Mouse (Mus musculus) neural tube, embryonic 11.5 days (tissue): ENCODE results near the gene Pum2. TPM values are rescaled to one million over a fixed set of nuclear protein-coding genes. Genes with fewer than 3 reads are reported as not detected.
"Not testable (repeated sequence)": the region's sequence is repeated elsewhere in the genome, so short reads cannot be mapped to it uniquely, and the experiment has no call there.

Experiments
- ATAC-seq: fragments of 200-750 bp; cut with Nextera tagmentation; 2 replicates; pipeline ENCODE4 v1.8.0; 2017; ENCODE audit warnings: moderate number of reproducible peaks, mild to moderate bottlenecking, moderate TSS enrichment, moderate library complexity; ENCODE audit not compliant: insufficient read depth, low FRiP score, low TSS enrichment
- DNase-seq: peaks from one replicate; pipeline ENCODE4 v3.0.0-alpha.2; 2015; ENCODE audit warnings: low spot score
- H3K27ac ChIP-seq: fragments of 300-500 bp; sonication (generic); 2 replicates; pipeline ENCODE4 v1.5.1; 2014; ENCODE audit warnings: low read depth, mild to moderate bottlenecking, low read length
- H3K27me3 ChIP-seq: fragments of 300-500 bp; sonication (generic); 2 replicates; pipeline ENCODE4 v1.6.1; 2014; ENCODE audit warnings: mild to moderate bottlenecking, low read length, mixed read lengths; ENCODE audit not compliant: control insufficient read depth, insufficient read depth
- H3K36me3 ChIP-seq: fragments of 300-500 bp; sonication (generic); 2 replicates; pipeline ENCODE4 v1.6.1; 2014; ENCODE audit warnings: mild to moderate bottlenecking, low read length, moderate library complexity, mixed read lengths; ENCODE audit not compliant: control insufficient read depth, insufficient read depth
- H3K4me1 ChIP-seq: fragments of 300-500 bp; sonication (generic); 2 replicates; pipeline ENCODE4 v1.6.1; 2014; ENCODE audit warnings: low read length, mixed read lengths; ENCODE audit not compliant: control insufficient read depth, insufficient read depth
- H3K4me2 ChIP-seq: fragments of 300-500 bp; sonication (generic); 2 replicates; pipeline ENCODE4 v1.6.1; 2014; ENCODE audit warnings: low read depth, mild to moderate bottlenecking, moderate library complexity
- H3K4me3 ChIP-seq: fragments of 300-500 bp; sonication (generic); 2 replicates; pipeline ENCODE4 v1.5.1; 2014; ENCODE audit warnings: low read depth, low read length
- H3K9ac ChIP-seq: fragments of 300-500 bp; sonication (generic); 2 replicates; pipeline ENCODE4 v1.6.1; 2014; ENCODE audit warnings: mild to moderate bottlenecking, low read length
- H3K9me3 ChIP-seq: fragments of 300-500 bp; sonication (generic); 2 replicates; pipeline ENCODE4 v1.6.1; 2016; ENCODE audit warnings: low read length; ENCODE audit not compliant: control insufficient read depth
- WGBS: fragments of 180-500 bp; shearing (Covaris S2); extraction: QIAGEN DNeasy Blood & Tissue Kit; methylation state at CpG from one replicate; pipeline ENCODE4 v1.1.7; 2014; 5-methylcytosine and 5-hydroxymethylcytosine counted together
- polyA plus RNA-seq: library from polyadenylated mRNA; unstranded; fragments of >200 nt; fragmentation: Nextera tagmentation; extraction: Ambion mirVana; gene quantifications from 2 replicates; pipeline ENCODE4 v1.2.1, GENCODE M21; 2014

Pum2 gene
- 67.6 and 68.7 TPM in 2 replicates for polyA plus RNA-seq

DNA sequence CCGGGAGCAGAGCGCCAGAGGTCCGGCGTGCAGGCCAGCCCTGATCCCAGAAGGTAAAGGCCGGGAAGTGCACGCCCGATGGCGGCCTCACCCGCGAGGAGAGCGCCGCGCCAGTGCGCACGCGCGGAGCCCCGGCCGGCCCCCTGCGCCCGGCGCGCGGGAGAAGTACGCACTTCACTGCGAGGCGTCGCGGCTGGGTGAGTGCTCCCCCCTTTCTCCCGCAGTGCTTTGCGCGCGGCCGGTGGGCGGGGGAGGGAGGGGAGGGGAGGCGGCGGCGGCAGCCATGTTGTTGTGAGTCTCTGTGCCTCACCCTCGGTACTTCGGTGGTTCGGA lies at the start of gene Pum2:
Pum2 (plus strand) TSS at position 161 of the 333 bp plus-strand sequence.
- Histone ChIP-seq H3K36me3 (no peaks in the 10 kb centered on the region), H3K4me1 (peaks cover 9% of the 10 kb centered on the region), H3K27ac (peak within 1 kb of the TSS; percentile 99), H3K4me2 (peak within 1 kb of the TSS; percentile 49), H3K9me3 (no peaks in the 10 kb centered on the region), H3K27me3 (no peaks in the 10 kb centered on the region), H3K9ac (peak within 1 kb of the TSS; percentile 99), H3K4me3 (peak within 1 kb of the TSS; percentile 91)
- peak; percentile 95 for ATAC-seq
- peak; percentile 97 for DNase-seq
- WGBS = 0% methylated on average over 25 of the region's 41 CpGs

DNA sequence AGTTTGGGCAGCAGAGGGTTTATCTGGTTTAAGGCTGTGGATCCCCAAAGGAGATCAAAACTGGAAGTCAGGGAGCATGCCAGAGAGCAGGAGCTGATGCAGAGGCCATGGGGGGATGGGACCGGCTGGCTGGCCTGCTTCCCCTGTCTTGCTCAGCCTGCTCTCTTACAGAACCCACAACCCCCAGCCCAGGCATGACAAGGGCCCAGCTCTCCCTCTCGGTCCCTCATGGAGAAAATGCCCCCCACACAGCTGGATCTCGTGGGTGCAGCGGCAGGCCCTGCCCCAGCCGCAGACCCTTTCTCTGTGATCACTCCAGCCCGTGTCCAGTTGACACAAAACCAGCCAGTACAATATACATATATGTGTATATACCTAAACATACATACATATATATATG lies 44.4 kb upstream of the Pum2 start:
- Histone ChIP-seq H3K27ac (no peak overlapping the region), H3K9ac (no peak overlapping the region), H3K4me1 (no peaks in the 10 kb centered on the region), H3K4me3 (no peak overlapping the region), H3K27me3 (no peaks in the 10 kb centered on the region), H3K4me2 (no peak overlapping the region), H3K9me3 (no peaks in the 10 kb centered on the region), H3K36me3 (no peaks in the 10 kb centered on the region)
- ATAC-seq = no peak
- 99% methylated on average over 6 of the region's 6 CpGs for WGBS
- no peak for DNase-seq

DNA sequence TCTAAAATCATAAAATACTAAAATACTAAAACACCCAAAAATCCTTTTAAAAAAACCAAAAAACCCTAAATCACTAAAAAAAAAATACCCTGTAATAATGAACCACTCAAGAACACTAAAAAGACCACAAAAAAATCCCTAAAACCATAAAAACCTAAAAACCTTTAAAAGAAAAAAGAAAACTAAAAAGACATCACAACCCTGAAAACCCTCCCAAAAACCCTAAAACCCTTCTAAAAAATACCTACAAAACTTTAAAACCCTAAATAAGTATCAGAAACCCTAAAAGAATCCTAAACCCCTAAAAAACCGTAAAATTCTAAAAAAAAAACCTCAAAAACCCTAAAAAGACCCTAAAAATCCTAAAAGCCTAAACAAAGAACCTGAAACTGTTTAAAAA lies 42.2 kb upstream of the Pum2 start:
- Histone ChIP-seq H3K9me3 (no peaks in the 10 kb centered on the region), H3K27ac (no peak overlapping the region), H3K4me3 (no peak overlapping the region), H3K4me2 (no peak overlapping the region), H3K27me3 (no peaks in the 10 kb centered on the region), H3K4me1 (no peaks in the 10 kb centered on the region), H3K36me3 (no peaks in the 10 kb centered on the region), H3K9ac (no peak overlapping the region)
- whole genome bisulfite sequencing = 89% methylated on average over 1 of the region's 1 CpGs
- no peak for DNase-seq
- ATAC-seq = no peak

DNA sequence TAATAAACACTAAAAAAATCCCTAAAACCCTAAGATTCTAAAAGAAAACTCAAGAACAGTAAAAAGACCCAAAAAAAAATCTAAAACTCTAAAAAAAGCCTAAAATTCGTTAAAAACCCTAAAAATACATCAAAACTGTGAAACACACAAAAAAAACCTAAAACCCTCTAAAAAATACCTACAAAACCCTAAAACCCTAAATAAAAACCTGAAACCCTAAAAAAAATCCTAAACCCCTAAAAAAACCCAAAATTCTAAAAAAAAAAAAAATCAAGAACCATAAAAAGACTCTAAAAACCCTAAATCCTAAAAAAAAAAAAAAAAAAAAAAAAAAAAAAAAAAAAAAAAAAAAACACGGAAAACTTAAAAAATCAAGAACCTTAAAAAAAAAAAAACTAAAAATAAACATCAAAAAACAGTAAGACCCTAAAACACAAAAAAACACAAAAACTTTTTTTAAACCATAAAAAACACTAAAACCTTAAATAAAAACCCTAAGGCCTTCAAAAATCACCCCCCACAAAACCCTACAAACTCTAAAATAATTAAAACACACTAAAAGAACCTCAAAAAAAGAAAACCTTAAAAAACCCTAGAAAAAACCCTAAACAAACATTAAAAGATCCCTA lies 41.1 kb upstream of the Pum2 start:
- ATAC-seq = no peak
- DNase-seq = no peak
- H3K27me3 ChIP-seq = no peaks in the 10 kb centered on the region
- H3K9me3 ChIP-seq = no peaks in the 10 kb centered on the region
- no peak overlapping the region for H3K4me3 ChIP-seq
- H3K4me1 ChIP-seq = no peaks in the 10 kb centered on the region
- no peak overlapping the region for H3K4me2 ChIP-seq
- H3K36me3 ChIP-seq = no peaks in the 10 kb centered on the region
- WGBS = 88% methylated on average over 2 of the region's 2 CpGs
- H3K9ac ChIP-seq = no peak overlapping the region
- H3K27ac ChIP-seq = no peak overlapping the region

DNA sequence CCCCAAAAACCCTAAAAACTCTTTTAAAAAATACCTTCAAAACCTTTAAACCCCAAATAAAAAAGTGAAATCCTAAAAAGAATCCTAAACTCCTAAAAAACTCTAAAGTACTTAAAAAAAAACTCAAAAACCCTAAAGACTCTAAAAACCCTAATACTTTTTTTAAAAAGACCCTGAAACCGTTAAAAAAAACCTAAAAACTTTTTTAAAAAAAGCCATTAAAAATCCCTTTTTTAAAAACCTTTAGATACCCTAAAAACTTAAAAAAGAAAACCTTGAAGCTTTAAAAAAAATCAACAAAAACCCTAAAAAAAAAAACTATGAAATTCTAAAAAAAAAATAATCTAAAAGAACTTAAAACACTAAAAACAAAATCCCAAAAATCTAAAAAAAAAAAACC lies 39.6 kb upstream of the Pum2 start:
- Histone ChIP-seq H3K27ac (no peak overlapping the region), H3K9ac (no peak overlapping the region), H3K4me3 (no peak overlapping the region), H3K27me3 (no peaks in the 10 kb centered on the region), H3K4me2 (no peak overlapping the region), H3K4me1 (no peaks in the 10 kb centered on the region), H3K36me3 (no peaks in the 10 kb centered on the region), H3K9me3 (no peaks in the 10 kb centered on the region)
- no peak for ATAC-seq
- DNase-seq = no peak
- 90% methylated on average over 1 of the region's 1 CpGs for WGBS

DNA sequence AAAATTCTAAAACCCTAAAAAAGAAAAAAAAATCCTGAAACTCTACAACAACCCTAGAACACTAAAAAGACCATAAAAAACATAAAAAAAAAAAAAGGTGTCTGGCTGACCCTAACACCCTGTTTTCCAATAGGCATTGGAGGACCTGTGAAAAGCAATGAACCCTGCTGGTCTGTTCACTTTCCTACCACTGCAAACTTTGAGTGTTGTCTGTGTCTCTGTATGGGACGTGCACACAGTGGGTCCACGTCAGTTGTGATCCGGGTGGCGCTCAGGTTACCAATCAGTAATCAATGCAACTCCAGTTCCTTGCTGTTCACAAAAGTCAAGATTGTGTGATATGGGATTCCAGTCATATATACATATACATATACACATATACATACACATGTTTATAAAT lies 38.4 kb upstream of the Pum2 start:
- ATAC-seq (no peak), DNase-seq (no peak)
- Histone ChIP-seq H3K27ac (no peak overlapping the region), H3K9ac (no peak overlapping the region), H3K4me2 (no peak overlapping the region), H3K4me1 (no peaks in the 10 kb centered on the region), H3K4me3 (no peak overlapping the region), H3K36me3 (no peaks in the 10 kb centered on the region), H3K9me3 (no peaks in the 10 kb centered on the region), H3K27me3 (no peaks in the 10 kb centered on the region)
- 97% methylated on average over 4 of the region's 4 CpGs for WGBS

DNA sequence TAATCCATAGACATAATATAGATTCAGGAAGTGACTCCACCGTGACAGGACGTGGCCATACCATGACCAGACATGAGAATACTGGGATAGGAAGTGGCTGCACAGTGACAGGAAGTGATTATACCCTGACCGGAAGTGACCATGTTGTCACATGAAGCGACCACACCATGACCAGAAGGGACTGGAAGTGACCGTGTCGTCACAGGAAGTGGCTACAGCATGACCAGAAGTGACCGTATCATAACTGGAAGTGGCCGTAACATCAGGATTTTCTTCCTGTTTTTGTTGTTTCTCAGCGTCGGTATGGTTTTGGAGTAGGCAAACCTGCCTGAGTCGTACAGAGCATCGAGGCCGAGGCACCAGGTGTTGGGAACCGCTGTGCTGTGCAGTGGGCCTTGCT lies 37.0 kb upstream of the Pum2 start:
- no peaks in the 10 kb centered on the region for H3K4me1 ChIP-seq
- H3K9me3 ChIP-seq = no peaks in the 10 kb centered on the region
- no peak overlapping the region for H3K4me3 ChIP-seq
- DNase-seq = no peak
- no peak overlapping the region for H3K4me2 ChIP-seq
- H3K27me3 ChIP-seq = no peaks in the 10 kb centered on the region
- no peak overlapping the region for H3K9ac ChIP-seq
- WGBS = 90% methylated on average over 14 of the region's 14 CpGs
- no peak for ATAC-seq
- H3K36me3 ChIP-seq = no peaks in the 10 kb centered on the region
- H3K27ac ChIP-seq = no peak overlapping the region

DNA sequence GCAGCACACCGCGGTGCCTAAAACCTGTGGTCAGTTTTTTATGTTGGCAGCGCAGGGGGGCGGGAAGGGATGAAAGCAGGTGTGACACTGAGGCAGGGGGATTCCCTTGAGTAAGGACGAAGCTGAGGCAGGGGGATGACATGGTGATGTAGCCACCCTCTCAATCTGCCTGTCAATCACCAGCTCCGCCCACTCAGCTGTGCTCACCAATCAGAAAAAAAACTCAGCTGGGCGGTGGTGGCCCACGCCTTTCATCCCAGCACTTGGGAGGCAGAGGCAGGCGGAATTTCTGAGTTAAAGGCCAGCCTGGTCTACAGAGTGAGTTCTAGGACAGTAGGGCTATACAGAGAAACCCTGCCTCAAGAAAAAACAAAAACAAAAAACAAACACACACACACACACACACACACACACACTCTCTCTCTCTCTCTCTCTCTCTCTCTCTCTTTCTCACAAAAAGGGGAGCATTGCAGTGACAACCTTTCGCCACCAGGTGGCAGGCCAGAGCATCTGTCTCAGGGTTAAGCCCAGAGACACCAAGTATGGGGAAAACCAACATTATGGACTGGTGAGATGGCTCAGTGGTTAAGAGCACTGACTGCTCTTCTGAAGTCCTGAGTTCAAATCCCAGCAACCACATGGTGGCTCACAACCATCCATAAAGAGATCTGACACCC lies 35.4 kb upstream of the Pum2 start:
- ATAC-seq, H3K27ac ChIP-seq, H3K9ac ChIP-seq, H3K27me3 ChIP-seq, H3K36me3 ChIP-seq, H3K4me1 ChIP-seq, H3K9me3 ChIP-seq, H3K4me2 ChIP-seq, H3K4me3 ChIP-seq: not testable (repeated sequence)
- DNase-seq = peak; percentile 68
- WGBS = 74% methylated on average over 10 of the region's 10 CpGs

DNA sequence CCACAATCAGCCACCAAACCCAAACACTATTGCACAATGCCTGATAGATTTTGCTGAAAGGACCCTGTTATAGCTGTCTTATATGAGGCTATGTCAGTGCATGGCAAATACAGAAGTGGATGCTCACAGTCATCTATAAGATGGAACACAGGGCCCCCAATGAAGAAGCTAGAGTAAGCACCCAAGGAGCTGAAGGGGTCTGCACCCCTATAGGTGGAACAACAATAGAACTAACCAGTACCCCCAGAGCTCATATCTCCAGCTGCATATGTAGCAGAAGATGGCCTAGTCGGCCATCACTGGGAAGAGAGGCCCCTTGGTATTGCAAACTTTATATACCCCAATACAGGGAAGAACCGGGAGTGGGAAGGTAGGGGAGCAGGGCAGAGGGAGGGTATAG lies 33.7 kb upstream of the Pum2 start:
- DNase-seq, H3K36me3 ChIP-seq, H3K27me3 ChIP-seq, H3K27ac ChIP-seq, H3K9ac ChIP-seq, H3K4me1 ChIP-seq, H3K9me3 ChIP-seq, ATAC-seq: not testable (repeated sequence)
- Histone ChIP-seq H3K4me2 (peak overlapping the region; percentile 36), H3K4me3 (peak overlapping the region; percentile 75)
- WGBS = 5% methylated on average over 2 of the region's 2 CpGs
